ENCODE assay signal across 8 mouse cellular contexts in genomic region chr2:43723104-43723541, GRCm38 (mm10). TPM values are rescaled to one million over a fixed set of nuclear protein-coding genes. Genes with fewer than 3 reads are reported as not detected.
A peak's percentile ranks its signal among the peaks of the same experiment; 100 is the strongest.
DNase-seq lines count a peak whose midpoint lies in the region; ATAC-seq and TF ChIP-seq lines count a peak whose summit lies in the region.

No protein-coding gene starts in this region.

- no peaks in the 10 kb centered on the region for H3K9me3 ChIP-seq in forebrain, embryonic 14.5 days (replicated peaks; ENCODE audit: control insufficient read depth, low read length)
- H3K9me3 ChIP-seq in limb, embryonic 11.5 days (ENCODE audit: control insufficient read depth, low read length): no peaks in the 10 kb centered on the region
- H3K9me3 ChIP-seq in neural tube, embryonic 12.5 days: no peaks in the 10 kb centered on the region

- H3K27me3 ChIP-seq in forebrain, embryonic 14.5 days (replicated peaks; ENCODE audit: control insufficient read depth, insufficient read depth, low read length): no peaks in the 10 kb centered on the region
- H3K27me3 ChIP-seq in limb, embryonic 11.5 days (ENCODE audit: control insufficient read depth, insufficient read depth, low read length): no peaks in the 10 kb centered on the region
- no peaks in the 10 kb centered on the region for H3K27me3 ChIP-seq in neural tube, embryonic 12.5 days (replicated peaks)

- peak overlapping the region; percentile 38 for H3K4me2 ChIP-seq in forebrain, embryonic 14.5 days (ENCODE audit: low read length)
- peak overlapping the region; percentile 27; the same call in 1 of the 2 replicates for H3K4me2 ChIP-seq in limb, embryonic 11.5 days (ENCODE audit: low read depth, severe bottlenecking)
- H3K4me2 ChIP-seq in neural tube, embryonic 12.5 days (replicated peaks): peak overlapping the region; percentile 54

- H3K4me1 ChIP-seq in forebrain, embryonic 14.5 days (ENCODE audit: control insufficient read depth, insufficient read depth, low read length): no peaks in the 10 kb centered on the region; the same call in 1 of the 2 replicates
- no peaks in the 10 kb centered on the region for H3K4me1 ChIP-seq in limb, embryonic 11.5 days (ENCODE audit: control insufficient read depth, insufficient read depth, low read length)
- 0 out of 2 replicates have a peak, but pooled peaks cover 3% of the 10 kb centered on the region for H3K4me1 ChIP-seq in neural tube, embryonic 12.5 days

- intact Hi-C loops in left cerebral cortex, postnatal 14 days (cut with DNase I): loop anchor here (1.0 to 5.0 kb wide), 2 partner anchors 129 to 179 kb away; no protein-coding TSS in a partner anchor

- H3K36me3 ChIP-seq in forebrain, embryonic 14.5 days (ENCODE audit: control insufficient read depth, insufficient read depth, low read length): no peaks in the 10 kb centered on the region
- no peaks in the 10 kb centered on the region for H3K36me3 ChIP-seq in limb, embryonic 11.5 days (ENCODE audit: control insufficient read depth, insufficient read depth, low read length)
- H3K36me3 ChIP-seq in neural tube, embryonic 12.5 days: no peaks in the 10 kb centered on the region

- ATAC-seq in forebrain, embryonic 14.5 days: peak; percentile 73
- no peak for ATAC-seq in limb, embryonic 11.5 days (ENCODE audit: insufficient number of reproducible peaks, low FRiP score, low TSS enrichment, low read depth)
- peak; percentile 65 for ATAC-seq in neural tube, embryonic 12.5 days (ENCODE audit: low FRiP score, low read depth)

- 58% methylated on average over 7 of the region's 7 CpGs for WGBS in forebrain, embryonic 14.5 days
- 64% methylated on average over 7 of the region's 7 CpGs for WGBS in limb, embryonic 11.5 days
- 62% methylated on average over 7 of the region's 7 CpGs for WGBS in neural tube, embryonic 12.5 days

- H3K27ac ChIP-seq in layer of hippocampus, adult 2 months: no peak overlapping the region
- no peak overlapping the region for H3K27ac ChIP-seq in forebrain, embryonic 14.5 days (ENCODE audit: low read depth, low read length)
- no peak overlapping the region for H3K27ac ChIP-seq in limb, embryonic 11.5 days (replicated peaks; ENCODE audit: low read depth, low read length)
- H3K27ac ChIP-seq in neural tube, embryonic 12.5 days: no peak overlapping the region

- TF ChIP-seq CTCF in layer of hippocampus, adult 2 months (conservative IDR thresholded peaks at IDR 0.05): no peak

- H3K9ac ChIP-seq in forebrain, embryonic 14.5 days (ENCODE audit: low read length): 0 out of 2 replicates have a peak overlapping the region, but pooled peaks have one; percentile 36
- no peak overlapping the region for H3K9ac ChIP-seq in limb, embryonic 11.5 days (ENCODE audit: low read length)
- H3K9ac ChIP-seq in neural tube, embryonic 12.5 days: no peak overlapping the region

- H3K4me3 ChIP-seq in layer of hippocampus, adult 2 months: peak overlapping the region; percentile 36; the same call in 1 of the 2 replicates
- no peak overlapping the region; the same call in 1 of the 2 replicates for H3K4me3 ChIP-seq in forebrain, embryonic 14.5 days (ENCODE audit: low read depth, low read length)
- no peak overlapping the region for H3K4me3 ChIP-seq in limb, embryonic 11.5 days (ENCODE audit: low read depth, low read length)
- H3K4me3 ChIP-seq in neural tube, embryonic 12.5 days: no peak overlapping the region

- no peak for DNase-seq in layer of hippocampus, adult 2 months (ENCODE audit: low spot score in 2 of 2)
- no peak for DNase-seq in layer of hippocampus, adult 9-11 months
- no peak for DNase-seq in forebrain, embryonic 14.5 days (ENCODE audit: low spot score)
- peak; percentile 22 for DNase-seq in limb, embryonic 11.5 days (ENCODE audit: low spot score)
- no peak for DNase-seq in layer of hippocampus, adult 18-20 months (ENCODE audit: low spot score in 2 of 2)
- no peak for DNase-seq in gastrocnemius, postnatal 25 days
- no peak for DNase-seq in left cerebral cortex, postnatal 14 days (ENCODE audit: low spot score in 2 of 2)

RNA-seq across cellular contexts. Expression of gene Arhgap15, which starts 25.5 kb away (rescaled TPM):
- 1 to 10 TPM; 9.4 to 9.5 TPM for total RNA-seq in layer of hippocampus, adult 2 months (2021)
- polyA plus RNA-seq in forebrain, embryonic 14.5 days (2014; fragmentation: Nextera tagmentation; extraction: Ambion mirVana): 1.0 and 1.1 TPM in 2 replicates
- 0.21 and 0.32 TPM in 2 replicates for polyA plus RNA-seq in limb, embryonic 11.5 days (2014; fragmentation: Nextera tagmentation; extraction: Ambion mirVana)
- polyA plus RNA-seq in neural tube, embryonic 12.5 days (2016; fragmentation: Nextera tagmentation; extraction: Ambion mirVana): 0.54 and 0.81 TPM in 2 replicates
- 10 to 100 TPM; 10.9 to 11.4 TPM for total RNA-seq in layer of hippocampus, adult 18-20 months (2021)
- total RNA-seq in gastrocnemius, postnatal 25 days (2021): 1 to 10 TPM in 1 of 2 experiments, under 1 TPM in 1; 0.51 to 1.1 TPM
- total RNA-seq in left cerebral cortex, postnatal 14 days (2021): 10 to 100 TPM in 1 of 2 experiments, 1 to 10 TPM in 1; 7.6 to 10.2 TPM

Comparison
In these comparisons a context has a peak if more than half of its experiments do, and no peak if none do; other contexts are left out.
1. RNA of gene Arhgap15, which starts 25.5 kb away (total RNA-seq): 10.9 to 11.4 TPM in layer of hippocampus, adult 18-20 months, 7.6 to 10.2 TPM in left cerebral cortex, postnatal 14 days and 9.4 to 9.5 TPM in layer of hippocampus, adult 2 months; 0.51 to 1.1 TPM in gastrocnemius, postnatal 25 days; every median in the first group is over 4 times any median in the second.
2. Peak in every context shown above with its lines, with median percentiles within 50 percentile points of each other: H3K4me2 ChIP-seq.